Mouse (Mus musculus) layer of hippocampus, postnatal 25 days (tissue): ENCODE measurements around the gene Fgd6. TPM values are rescaled to one million over a fixed set of nuclear protein-coding genes. Genes with fewer than 3 reads are reported as not detected.
A peak's percentile ranks its signal among the peaks of the same experiment; 100 is the strongest.

Experiments
- DNase-seq, 2 experiments: peaks; one replicate each; pipeline ENCODE4 v3.0.0; 2022; ENCODE audit warnings: mixed read lengths in 2 of 2, low spot score in 1 of 2; ENCODE audit errors: extremely low spot score in 1 of 2
- total RNA-seq, 2 experiments: library from RNA; stranded (reverse); gene quantifications; 2 replicates each; pipeline ENCODE4 v1.2.3; 2021

The Fgd6 gene
- total RNA-seq, 2 experiments from 2014 or later: 9.1 to 9.4 TPM

DNA sequence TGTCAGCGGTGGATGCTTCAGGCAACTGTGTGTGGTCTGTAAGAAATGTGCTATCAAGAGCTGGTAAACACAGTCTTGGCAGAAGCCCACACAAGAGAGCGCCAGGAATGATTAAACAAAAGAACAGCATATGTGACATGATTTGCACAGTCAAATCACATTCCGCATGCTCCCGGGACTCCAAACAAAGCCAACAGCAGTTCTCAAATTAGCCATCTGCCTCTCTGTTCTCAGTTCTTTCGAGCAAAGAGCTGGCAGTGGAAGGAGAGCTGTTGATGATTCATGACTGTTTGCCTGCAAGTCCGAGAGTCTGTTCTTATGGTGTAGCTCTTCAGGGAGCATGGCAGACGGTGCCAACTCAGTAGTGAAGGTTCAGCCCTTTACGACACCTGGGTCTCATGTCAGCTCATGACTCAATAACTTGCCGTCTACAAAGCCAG, 93.9 kb downstream of the Fgd6 start:
- DNase-seq: peak; percentile 28 to 31

DNA sequence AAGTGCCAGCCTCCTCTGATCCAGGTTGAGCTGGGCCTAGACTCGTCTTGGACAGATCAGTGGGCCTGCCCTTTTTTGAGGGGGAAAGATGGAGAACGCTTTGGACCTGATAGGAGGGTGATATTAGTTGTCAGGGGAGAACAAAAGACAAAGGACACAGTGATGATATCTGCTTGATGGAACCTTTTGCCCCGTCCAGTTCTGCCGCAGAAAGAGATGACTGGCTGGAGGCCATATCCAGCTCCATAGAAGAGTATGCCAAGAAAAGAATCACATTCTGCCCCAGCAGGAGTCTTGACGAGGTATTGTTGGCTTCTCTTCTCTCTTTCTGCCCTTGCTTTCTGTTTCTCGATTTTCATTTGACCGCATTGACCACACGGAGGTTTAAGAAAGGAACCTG, 97.3 kb downstream of the Fgd6 start:
- no peak for DNase-seq

DNA sequence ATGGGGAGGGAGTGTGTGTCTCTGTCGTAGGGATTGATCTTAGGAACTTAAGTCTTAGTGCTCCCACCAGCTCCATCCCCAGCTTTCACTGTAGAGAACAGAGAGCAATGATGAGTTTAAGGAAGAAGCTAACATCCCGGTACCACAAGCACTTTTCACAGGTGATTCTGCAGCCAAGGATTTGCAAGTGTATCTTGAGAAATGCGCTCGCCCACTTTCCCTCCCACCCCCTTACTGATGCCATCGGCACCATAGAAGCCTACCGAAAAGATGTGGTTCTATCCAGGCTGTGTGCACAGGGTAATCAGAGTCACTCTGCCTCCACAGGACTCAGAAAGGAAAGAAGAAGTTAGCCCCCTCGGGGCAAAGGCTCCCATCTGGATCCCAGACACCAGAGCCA, 97.9 kb downstream of the Fgd6 start:
- DNase-seq: no peak

DNA sequence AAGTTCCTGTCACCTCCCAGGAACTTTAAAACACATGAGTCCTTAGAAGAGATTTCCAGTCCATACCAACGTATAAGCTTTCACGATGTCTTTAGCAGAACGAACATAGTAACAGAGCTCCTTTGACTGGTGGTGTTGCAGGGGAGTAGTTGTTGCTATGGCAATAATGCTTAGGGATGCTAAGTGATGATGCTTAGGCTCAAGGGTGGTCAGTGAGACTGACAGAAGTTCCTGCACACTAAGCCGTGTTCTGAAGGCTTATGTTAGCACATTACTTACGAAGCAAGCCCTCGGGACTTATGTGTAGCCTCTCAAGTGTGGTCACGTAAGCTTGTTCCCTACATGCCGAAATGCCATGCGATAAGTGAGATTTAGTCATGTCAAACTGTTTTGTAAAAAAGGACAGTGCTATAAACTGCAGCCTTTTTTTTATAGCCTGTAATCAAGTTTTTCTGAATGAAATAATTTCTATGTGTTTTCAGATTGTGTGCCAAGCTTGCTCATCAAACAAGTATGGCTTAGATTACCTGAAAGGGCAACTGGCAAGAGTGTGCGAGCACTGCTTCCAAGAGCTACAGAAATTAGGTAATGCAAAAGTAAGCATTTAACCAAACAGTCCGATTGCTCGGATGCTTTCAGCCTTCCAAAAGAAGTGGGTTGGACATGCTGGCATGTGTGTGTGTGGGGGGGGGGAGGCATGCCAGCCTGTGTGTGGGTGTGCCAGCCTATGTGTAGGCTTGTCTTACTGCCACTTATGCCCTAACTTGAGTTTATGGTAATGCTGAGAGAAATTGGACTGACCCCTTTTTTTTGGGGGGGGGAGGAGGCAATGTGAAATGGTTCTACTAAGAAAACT, 99.0 kb downstream of the Fgd6 start:
- DNase-seq: no peak

DNA sequence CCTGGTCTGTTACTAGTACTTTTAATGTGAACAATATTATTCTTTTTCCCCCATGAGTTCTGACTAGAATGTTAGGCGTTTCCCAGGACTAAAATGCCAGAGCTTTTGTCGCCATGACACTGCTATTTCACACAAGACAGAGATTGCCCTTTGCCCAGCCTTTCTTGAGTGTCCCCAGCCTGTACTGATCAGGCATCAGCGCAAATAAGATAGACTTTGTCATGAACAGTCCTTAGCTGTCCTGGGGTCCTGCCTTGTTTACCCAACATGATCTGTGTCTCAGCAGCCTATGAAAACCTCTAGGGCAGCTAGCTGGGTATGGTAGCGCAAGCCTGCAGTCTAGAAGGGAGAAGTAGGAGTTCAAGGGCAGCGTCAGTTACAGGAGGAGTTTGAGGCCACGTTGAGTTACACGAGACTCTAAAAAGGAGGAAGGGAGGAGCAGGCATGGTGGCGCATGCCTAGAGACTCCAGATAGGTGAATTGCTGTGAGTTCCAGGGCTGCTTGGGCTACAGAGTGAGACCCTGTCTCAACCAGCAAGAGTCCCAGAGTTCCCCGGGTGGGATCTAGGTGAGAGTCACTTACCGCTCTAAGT, 103.2 kb downstream of the Fgd6 start:
- no peak for DNase-seq

DNA sequence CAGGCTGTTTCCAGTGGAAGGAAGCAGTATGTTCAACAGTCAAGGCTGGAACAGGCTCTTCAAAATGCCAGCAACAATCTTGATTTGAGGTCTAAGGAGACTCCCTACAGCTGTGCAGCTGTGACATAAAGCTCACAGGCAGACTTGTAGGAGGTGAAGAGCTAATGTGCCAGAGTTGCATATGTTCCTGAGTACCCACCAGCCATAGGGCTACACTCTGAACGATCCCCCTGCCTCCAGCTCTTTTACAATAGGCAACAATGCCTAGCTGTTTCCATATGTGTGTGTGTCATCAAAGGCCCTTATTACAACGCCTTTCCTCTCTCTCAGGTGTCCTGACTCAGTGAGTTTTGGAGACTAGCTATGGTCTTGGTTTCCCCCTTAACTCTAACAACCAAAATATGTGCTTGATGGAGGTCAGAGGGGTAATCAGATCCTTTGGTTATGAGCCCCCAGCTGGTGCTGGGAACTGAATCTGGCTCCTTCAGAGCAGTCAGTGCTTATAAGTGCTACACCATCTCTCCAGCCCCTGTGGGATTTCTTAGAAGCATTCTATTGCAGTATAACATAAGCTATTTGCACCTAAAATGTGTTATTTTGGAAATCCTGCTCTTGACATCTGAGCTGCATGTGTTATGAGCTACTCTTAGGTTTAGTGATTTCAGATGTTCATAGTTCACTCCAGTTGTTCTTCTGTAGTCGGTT, 104.6 kb downstream of the Fgd6 start:
- DNase-seq: no peak

DNA sequence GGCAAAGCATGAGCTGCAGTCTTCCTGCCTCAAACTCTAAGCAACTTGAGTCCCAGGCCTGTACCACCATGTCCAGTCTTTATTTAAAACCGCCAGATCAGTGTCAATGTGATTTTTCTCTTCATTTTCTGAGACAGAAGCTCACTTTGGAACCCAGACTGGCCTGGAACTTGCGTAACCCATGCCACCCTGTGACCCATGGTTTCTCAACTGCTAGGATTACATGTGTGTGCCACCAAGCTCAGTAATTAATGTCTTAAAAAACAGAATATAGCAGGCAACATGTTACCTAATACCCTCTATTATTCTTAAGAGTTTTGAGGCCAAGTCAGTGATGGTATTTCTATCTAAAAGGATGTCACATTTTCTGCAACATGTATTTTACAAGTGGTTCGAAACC, 106.6 kb downstream of the Fgd6 start:
- DNase-seq: no peak

DNA sequence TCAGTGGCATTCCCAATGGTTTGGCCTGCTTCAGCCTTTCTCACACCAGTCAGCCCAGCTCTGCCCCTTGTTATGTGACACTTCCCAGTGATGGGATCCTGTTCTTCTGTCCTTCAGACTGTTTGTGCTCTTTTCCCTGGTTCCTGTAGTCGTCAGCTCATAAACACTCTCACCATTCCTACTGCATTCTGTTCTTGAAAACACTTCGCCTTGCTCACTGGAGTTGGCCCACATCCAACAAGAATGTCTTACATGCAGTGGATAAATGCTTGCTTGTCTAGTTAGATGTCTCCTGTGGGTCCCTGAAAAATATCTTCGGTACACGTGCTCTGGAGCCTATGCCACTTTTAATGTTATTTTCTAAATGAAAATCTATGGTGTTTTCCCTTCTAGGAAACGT, 108.8 kb downstream of the Fgd6 start:
- no peak for DNase-seq

DNA sequence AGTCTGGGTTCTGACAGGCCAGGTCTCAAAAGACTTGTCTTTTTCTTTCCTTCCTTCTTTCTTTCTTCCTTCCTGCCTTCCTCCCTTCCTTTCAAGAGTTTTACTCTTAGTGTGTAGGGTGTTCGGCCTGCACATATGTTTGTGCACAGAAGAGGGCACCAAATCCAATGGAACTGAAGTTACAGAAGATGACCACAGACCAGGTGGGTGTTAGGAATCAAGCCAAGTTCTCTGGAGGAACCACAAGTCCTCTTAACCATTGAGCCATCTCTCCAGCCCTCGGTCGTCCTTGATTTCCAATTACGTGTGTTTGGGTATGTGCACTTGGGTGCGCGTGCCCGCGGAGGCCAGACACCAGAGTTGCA, 111.6 kb downstream of the Fgd6 start:
- no peak for DNase-seq

DNA sequence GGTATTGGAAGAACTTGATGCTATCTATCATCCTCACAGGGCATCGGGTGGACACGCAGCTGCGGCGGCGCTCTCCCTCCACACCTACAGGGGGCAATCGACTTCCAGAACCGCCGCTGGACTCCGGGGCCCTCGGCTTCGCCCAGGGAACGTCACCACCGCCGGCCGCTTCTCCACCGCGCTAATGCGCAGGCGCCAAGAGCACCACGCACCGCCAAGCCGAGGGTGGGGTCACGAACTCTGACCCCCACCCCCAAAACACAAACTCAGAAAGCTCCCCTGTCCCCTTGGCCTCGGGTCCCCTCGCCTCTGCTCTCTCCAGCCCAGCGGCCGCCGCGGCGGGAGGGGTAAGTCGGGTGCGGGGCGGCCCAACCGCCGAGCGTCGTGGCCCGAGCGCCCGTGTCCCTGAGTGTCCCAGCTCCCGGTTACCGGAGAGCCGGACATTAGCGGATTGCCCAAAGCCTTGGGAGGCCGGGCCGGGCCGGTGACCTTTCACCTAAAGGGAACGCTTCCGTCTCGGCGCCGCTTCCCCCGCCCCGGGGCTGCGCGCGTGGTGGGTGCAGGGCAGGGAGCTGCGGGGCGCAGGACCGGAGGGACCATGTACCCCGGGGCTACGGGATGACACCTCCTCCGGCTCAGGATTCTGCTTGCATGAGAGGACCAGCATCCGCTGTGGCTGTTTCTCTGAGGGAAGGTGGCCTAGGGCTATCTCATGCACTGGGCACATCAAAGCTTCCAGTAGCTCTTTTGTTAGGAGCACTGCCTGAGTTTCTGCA, 112.1 kb downstream of the Fgd6 start, which contains the start of gene Nr2c1:
Gene Nr2c1, plus strand, starts transcription at position 268 of the 776 bp plus-strand sequence.
- peak; percentile 87 for DNase-seq

DNA sequence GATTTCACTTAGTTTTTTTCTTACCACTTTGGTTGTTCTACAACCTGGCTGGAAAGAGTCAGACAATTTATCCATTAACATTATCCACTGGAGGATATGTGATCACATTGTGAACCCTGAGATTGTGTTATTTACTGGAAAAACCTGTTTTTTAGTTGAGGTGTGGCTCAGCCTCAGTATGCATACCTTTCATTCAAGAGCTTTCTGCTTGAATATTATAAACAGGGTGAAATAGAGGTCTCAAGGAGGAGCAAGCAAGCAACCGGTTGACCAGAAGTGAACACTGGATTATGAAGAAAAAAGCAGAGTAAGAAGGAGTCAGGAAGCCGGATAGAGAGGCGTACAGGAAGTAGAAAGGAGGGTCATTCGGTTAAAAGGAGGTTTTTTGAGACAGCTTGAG, 115.7 kb downstream of the Fgd6 start:
- no peak for DNase-seq

DNA sequence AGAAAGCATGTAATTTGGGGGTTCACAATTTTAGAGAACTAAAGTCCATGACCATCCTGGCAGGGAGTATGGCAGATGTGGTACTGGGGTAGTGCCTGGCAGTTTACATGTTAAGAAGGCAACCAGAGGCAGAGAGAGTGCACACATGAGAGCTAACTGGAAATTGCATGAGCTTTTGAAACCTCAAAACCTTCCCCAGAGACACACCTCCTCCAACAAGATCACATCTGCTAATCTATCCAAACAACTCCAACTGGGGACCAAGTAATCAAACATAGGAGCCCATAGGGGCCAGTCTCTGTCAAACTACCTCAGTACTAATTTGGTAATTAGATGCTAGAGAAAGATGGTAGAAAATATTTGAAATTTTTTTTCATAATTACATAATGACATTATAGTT, 118.0 kb downstream of the Fgd6 start:
- DNase-seq: no peak

DNA sequence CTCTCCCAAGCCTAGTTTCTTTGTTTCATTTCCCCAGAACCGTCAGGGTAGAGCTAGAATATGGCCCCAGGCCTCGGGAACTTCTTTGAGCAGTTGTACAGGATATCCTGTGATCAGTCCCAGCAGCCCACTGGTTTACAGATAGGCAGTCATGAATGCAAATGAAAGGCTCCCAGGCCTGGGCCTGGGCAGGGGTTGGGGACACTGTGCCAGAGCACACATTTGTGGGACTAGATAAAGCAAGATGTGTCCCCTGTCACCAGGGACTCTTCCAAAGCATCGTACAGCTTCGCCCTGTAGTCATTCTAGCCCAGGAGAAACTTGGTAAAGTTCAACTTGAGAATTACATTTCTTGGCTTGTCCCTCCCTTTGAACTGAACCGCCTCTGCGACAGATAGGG, 123.2 kb downstream of the Fgd6 start:
- DNase-seq: no peak

DNA sequence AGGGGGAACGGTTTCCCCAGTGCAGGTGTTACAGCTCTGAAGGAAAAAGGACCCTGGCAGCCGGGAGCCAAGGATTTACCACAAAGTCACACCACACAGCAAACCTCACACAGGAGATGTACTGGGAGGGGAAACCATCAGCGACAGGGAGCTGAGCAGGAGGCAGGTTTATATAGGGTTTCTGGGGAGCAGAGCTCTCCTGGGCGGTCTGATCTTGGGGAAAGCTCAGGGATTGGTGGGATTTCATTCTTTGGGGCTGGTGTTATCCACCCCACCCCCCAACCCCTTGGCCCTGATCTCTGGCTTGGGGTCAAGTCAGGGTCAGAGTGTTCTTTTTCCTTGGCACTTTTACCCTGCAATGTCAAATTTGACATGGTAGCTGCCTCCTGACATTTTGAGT, 123.6 kb downstream of the Fgd6 start:
- DNase-seq: no peak

DNA sequence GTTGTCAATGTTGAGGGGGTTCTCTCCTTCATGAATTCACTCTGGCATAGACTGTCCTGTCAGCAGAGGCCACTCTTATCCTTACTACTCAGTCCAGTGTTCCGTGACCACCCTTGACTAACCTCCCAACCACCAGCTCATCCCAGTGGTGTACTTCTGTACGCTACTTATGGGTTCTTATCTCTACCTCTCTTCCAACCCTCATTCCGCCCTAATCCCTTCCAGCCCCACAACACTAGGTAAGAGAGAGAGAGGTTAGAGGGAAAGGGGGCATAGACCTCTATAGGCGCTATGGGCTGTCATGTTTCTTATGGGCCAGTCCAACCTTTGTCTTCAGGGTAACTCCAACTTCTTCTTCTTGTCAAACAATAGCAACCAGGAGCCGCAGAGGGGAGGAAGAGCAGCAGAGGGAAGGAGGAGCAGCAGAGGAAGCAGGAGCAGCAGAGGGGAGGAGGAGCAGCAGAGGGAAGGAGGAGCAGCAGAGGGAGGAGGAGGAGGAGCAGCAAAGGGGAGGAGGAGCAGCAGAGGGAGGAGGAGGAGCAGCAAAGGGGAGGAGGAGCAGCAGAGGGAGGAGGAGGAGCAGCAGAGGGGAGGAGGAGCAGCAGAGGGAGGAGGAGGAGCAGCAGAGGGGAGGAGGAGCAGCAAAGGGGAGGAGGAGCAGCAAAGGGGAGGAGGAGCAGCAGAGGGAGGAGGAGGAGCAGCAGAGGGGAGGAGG, 125.4 kb downstream of the Fgd6 start:
- no peak for DNase-seq

DNA sequence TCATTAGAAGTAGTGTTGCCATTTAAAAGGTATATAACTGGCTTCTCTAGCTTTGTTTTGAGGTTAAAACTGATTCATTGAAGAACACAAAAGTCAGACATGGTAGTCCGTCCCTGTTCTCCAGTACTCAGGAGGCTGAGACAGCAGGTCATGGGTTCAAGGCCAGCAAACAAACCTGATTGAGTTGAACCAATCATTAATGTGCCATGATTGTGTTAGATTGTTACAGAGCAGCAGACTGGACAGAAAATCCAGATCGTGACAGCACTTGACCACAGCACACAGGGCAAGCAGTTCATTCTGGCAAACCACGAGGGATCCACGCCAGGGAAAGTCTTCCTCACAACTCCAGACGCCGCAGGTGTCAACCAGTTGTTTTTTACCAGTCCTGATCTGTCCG, 126.2 kb downstream of the Fgd6 start:
- no peak for DNase-seq

DNA sequence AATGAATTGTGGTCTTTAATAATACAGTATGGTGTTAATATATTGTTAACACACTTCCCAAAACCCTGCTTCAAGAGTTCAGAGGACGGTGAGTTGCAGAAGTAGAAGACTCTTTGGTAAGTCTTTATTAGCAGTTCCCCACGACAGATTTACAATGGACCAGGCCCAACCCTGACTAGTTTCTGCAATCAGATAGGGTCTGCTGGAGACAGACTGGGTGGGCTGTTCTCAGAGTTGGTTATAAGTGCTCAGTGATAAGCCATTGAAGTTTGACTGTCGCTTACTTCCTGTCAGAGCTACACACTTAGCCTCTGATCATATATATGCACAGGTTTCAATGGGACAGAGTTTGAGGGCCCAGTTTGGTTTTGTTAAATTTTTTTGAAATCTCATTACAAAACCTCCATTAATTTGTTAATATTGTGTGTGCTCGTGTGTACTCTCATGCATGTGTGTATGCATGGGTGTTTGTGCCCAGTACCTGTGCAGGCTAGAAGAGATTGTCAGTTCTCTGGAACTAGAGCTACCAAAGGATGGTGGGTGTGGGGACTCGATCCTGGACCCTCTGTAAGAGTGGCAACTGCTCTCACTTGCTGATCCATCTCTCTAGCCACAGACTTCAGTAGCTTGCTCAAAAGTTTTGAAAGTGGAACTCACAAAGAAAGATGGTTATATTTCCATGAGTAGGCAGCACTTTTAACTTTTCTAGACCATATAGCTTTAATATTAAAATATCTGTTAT, 128.5 kb downstream of the Fgd6 start:
- no peak for DNase-seq

DNA sequence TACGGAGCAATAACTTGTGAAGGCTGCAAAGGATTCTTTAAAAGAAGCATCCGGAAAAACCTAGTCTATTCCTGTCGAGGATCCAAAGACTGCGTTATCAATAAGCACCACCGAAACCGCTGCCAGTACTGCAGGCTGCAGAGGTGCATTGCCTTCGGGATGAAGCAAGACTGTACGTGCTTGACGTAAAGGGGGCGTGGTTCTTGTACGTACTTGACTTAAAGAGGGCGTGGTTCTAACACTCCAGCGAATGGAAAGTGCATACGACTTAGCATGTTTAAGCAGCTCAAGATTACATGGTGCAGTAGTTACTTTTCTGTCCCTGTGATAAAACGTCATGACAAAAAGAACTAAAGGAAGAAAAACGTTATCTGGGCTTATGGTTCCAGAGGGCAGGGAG, 129.6 kb downstream of the Fgd6 start:
- DNase-seq: no peak

DNA sequence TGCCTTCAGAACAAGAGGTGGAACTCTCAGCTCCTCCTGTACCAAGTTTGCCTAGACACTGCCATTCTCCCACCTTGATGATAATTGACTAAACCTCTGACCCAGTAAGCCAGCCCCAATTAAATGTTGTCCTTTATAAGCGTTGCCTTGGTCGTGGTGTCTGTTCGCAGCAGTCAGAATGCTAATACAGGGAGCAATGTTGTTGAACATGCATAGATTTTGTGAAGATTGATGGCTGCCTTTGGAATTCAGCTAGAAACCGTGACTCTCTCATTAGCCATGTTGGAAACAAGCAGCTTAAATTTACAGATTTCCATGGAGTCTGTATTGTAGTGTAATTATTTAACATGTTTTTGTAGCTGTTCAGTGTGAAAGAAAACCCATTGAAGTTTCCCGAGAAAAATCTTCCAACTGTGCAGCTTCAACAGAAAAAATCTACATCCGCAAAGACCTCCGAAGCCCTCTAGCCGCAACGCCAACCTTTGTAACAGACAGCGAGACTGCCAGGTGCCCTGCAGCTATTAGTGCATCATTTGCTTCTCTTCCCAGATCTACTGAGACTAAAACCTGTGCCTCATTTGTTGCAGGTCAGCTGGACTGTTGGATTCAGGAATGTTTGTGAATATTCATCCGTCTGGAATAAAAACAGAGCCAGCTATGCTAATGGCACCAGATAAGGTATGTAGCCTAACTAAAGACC, 131.4 kb downstream of the Fgd6 start:
- DNase-seq: no peak
